Mouse (Mus musculus): ENCODE measurements at regions not wholly inside any gene's neighbourhood (a gene's known extent, or its start where the extent isn't known, plus 50 kb on each side); places are given as distances from the start of the nearest gene placed in this dataset.

DNA sequence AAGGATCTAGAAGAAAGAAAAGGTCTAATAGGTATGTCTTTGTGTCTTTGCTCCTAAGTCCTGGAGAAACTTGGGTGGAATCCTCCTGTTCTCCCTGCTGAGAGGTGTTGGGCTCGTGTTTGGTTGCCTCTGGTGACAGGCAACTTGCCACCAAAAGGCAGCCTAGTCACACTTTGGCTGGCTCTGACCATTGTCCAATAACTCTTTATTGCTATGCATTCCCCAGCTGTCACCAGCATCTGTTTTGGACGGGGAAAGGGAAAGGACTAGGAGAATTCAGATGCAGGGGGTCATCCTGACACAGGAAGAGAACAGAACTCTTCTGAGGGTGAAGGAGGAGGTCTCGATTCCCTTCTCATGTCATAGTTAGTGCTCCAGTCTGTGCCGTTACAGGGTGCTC, 220.9 kb downstream of the Zfp36l1 start (continued):
- TF ChIP-seq ZC3H11A (IDR thresholded peaks at IDR 0.05; ENCODE audit: low read depth, low read length) = no peak
- no peak for TF ChIP-seq RCOR1 (IDR thresholded peaks at IDR 0.05; ENCODE audit: low read depth, low read length)

DNA sequence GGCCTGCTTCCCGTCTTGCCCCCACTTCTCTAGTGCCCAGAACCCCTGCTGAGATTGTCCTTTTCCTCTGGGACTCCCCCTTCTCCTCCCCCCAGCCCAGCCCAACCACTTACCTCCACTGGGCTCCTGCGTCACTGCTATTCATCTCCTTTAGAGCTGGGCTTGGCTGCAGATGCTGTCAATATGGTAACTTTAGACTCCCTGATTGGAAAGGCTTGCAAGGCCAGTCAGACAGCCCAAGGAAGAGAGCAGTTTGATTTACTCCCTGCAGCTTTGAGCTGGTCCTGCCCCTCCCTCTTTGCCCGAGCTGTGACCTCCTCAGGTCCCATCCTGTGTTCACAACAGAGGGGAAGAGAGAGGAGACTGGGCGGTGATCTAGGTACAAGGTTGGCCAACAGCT, 221.9 kb downstream of the Zfp36l1 start:
- H3K4me3 ChIP-seq (ENCODE audit: control insufficient read depth in 1 of 2, insufficient read depth in 1 of 2, low read depth in 2 of 2, low read length in 2 of 2) = no peak overlapping the region
- H3K9me3 ChIP-seq (replicated peaks; ENCODE audit: insufficient read depth, low read length) = no peaks in the 10 kb centered on the region
- no peak overlapping the region for H3K9ac ChIP-seq (ENCODE audit: control insufficient read depth, low read depth, low read length, poor library complexity, severe bottlenecking)

DNA sequence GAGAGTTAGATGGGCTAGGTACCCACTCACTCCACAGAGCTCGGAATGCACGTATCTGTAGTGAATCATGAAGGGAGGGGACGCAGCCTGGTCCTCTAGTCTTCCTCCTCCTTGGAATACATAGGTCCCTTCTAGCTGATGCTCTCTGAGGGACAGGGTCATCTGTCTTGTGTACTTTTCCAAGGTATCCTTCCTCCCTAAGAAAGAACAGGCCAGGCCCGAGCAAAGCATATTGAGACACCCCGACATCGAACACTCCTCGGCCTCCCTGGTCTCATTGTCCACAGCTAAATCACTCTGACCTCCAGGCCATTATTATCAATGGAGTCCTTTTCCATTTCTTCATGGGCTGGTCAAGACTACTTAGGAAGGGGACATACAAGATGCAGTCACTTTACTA, 222.5 kb downstream of the Zfp36l1 start:
- H3K79me2 ChIP-seq (ENCODE audit: control insufficient read depth, insufficient read depth, low read length, poor library complexity) = no peaks in the 10 kb centered on the region
- peaks cover 2 to 9% of the 10 kb centered on the region in 2 experiments; a peak in 3 of 4 replicates for H3K27me3 ChIP-seq (ENCODE audit: control insufficient read depth in 1 of 2, insufficient read depth in 2 of 2, low read length in 2 of 2)
- TF ChIP-seq RCOR1 (IDR thresholded peaks at IDR 0.05; ENCODE audit: low read depth, low read length) (no peak), UBTF (IDR thresholded peaks at IDR 0.05; ENCODE audit: borderline replicate concordance, insufficient read depth, low read depth, low read length) (no peak), BHLHE40 (IDR thresholded peaks at IDR 0.05; ENCODE audit: borderline replicate concordance, low read depth, low read length) (no peak), CHD1 (IDR thresholded peaks at IDR 0.05; ENCODE audit: low read depth, low read length) (no peak), HCFC1 (IDR thresholded peaks at IDR 0.05; ENCODE audit: low read depth, low read length) (no peak)
- no peaks in the 10 kb centered on the region for H3K9me3 ChIP-seq (replicated peaks; ENCODE audit: insufficient read depth, low read length)
- H3K27ac ChIP-seq (ENCODE audit: control insufficient read depth, low read depth, low read length) = no peak overlapping the region
- no peak for DNase-seq (ENCODE audit: low read depth, low spot score)
- H3K9ac ChIP-seq (ENCODE audit: control insufficient read depth, low read depth, low read length, poor library complexity, severe bottlenecking) = no peak overlapping the region
- H3K4me1 ChIP-seq (ENCODE audit: control insufficient read depth in 1 of 2, insufficient read depth in 2 of 2, low read length in 2 of 2) = peaks cover 2% of the 10 kb centered on the region in 2 experiments; a peak in 2 of 4 replicates
- H3K36me3 ChIP-seq (ENCODE audit: control insufficient read depth in 1 of 2, insufficient read depth in 2 of 2, low read length in 2 of 2) = peaks cover 0 to 2% of the 10 kb centered on the region in 2 experiments; a peak in 2 of 4 replicates
- no peak overlapping the region for H3K4me3 ChIP-seq (ENCODE audit: control insufficient read depth in 1 of 2, insufficient read depth in 1 of 2, low read depth in 2 of 2, low read length in 2 of 2)

More for the DNA sequence above, 221.9 kb downstream of the Zfp36l1 start:
- no peak for TF ChIP-seq NRF1 (IDR thresholded peaks at IDR 0.05; ENCODE audit: insufficient read depth, low read depth, low read length, poor library complexity, severe bottlenecking)
- no peak for TF ChIP-seq ELF1 (IDR thresholded peaks at IDR 0.05; ENCODE audit: low read depth, low read length)
- no peak for TF ChIP-seq SIN3A (IDR thresholded peaks at IDR 0.05; ENCODE audit: low read length)
- no peak for TF ChIP-seq CHD1 (IDR thresholded peaks at IDR 0.05; ENCODE audit: low read depth, low read length)
- TF ChIP-seq EP300 (IDR thresholded peaks at IDR 0.05; ENCODE audit: low read depth in 1 of 2, low read length in 2 of 2) = no peak
- TF ChIP-seq E2F4 (IDR thresholded peaks at IDR 0.05; ENCODE audit: borderline replicate concordance, low read depth, low read length) = no peak
- TF ChIP-seq MYB (IDR thresholded peaks at IDR 0.05; ENCODE audit: low read depth, low read length) = no peak
- TF ChIP-seq JUND (IDR thresholded peaks at IDR 0.05; ENCODE audit: low read depth, low read length) = no peak
- TF ChIP-seq MYC (IDR thresholded peaks at IDR 0.05; ENCODE audit: low read depth, low read length) = no peak
- TF ChIP-seq RAD21 (IDR thresholded peaks at IDR 0.05; ENCODE audit: low read depth, low read length) = no peak
- TF ChIP-seq HCFC1 (IDR thresholded peaks at IDR 0.05; ENCODE audit: low read depth, low read length) = no peak
- no peak for TF ChIP-seq ETS1 (IDR thresholded peaks at IDR 0.05; ENCODE audit: low read depth, low read length)
- TF ChIP-seq KAT2A (conservative IDR thresholded peaks at IDR 0.05; ENCODE audit: low read depth, low read length) = no peak
- no peak for TF ChIP-seq POLR2AphosphoS2 (IDR thresholded peaks at IDR 0.05; ENCODE audit: low read length)
- TF ChIP-seq ZNF384 (IDR thresholded peaks at IDR 0.05; ENCODE audit: low read depth, low read length) = no peak
- TF ChIP-seq USF1 (IDR thresholded peaks at IDR 0.05; ENCODE audit: low read depth, low read length) = no peak
- TF ChIP-seq NELFE (IDR thresholded peaks at IDR 0.05; ENCODE audit: low read depth, low read length) = no peak
- Histone ChIP-seq H3K36me3 (ENCODE audit: control insufficient read depth in 1 of 2, insufficient read depth in 2 of 2, low read length in 2 of 2) (no peaks in the 10 kb centered on the region), H3K4me1 (ENCODE audit: control insufficient read depth in 1 of 2, insufficient read depth in 2 of 2, low read length in 2 of 2) (no peaks in the 10 kb centered on the region), H3K79me2 (ENCODE audit: control insufficient read depth, insufficient read depth, low read length, poor library complexity) (no peaks in the 10 kb centered on the region), H3K27me3 (ENCODE audit: control insufficient read depth in 1 of 2, insufficient read depth in 2 of 2, low read length in 2 of 2) (peaks cover 2 to 9% of the 10 kb centered on the region in 2 experiments; a peak in 3 of 4 replicates), H3K27ac (ENCODE audit: control insufficient read depth, low read depth, low read length) (no peak overlapping the region)
- DNase-seq (ENCODE audit: low read depth, low spot score) = no peak
